Mouse (Mus musculus) kidney, postnatal 25 days (tissue): ENCODE results near the gene Dcaf17.

Source experiments
- DNase-seq, 2 experiments: peaks; one replicate each; pipeline ENCODE4 v3.0.0; 2021; ENCODE audit warnings: mixed read lengths in 2 of 2

Gene Dcaf17

GRCm38 (mm10) chr2:71056115-71056835, 1.1 kb downstream of the Dcaf17 start:
- DNase-seq = no peak

GRCm38 (mm10) chr2:71071601-71072000, 16.5 kb downstream of the Dcaf17 start:
- no peak for DNase-seq

GRCm38 (mm10) chr2:71073330-71073729, 18.2 kb downstream of the Dcaf17 start:
- no peak for DNase-seq

- DNase-seq = no peak
Measured at GRCm38 (mm10) chr2:71073828-71074227, 18.7 kb downstream of the Dcaf17 start.

GRCm38 (mm10) chr2:71082416-71082815, 27.3 kb downstream of the Dcaf17 start:
- DNase-seq = no peak

- DNase-seq = no peak
Measured at GRCm38 (mm10) chr2:71083454-71084193, 28.5 kb downstream of the Dcaf17 start.

- no peak for DNase-seq
Measured at GRCm38 (mm10) chr2:71089766-71090165, 34.6 kb downstream of the Dcaf17 start.

- DNase-seq = no peak
Measured at GRCm38 (mm10) chr2:71090660-71091445, 35.7 kb downstream of the Dcaf17 start.

GRCm38 (mm10) chr2:71096170-71096569, 41.0 kb downstream of the Dcaf17 start:
- no peak for DNase-seq

GRCm38 (mm10) chr2:71102621-71103291, 47.6 kb downstream of the Dcaf17 start:
- DNase-seq = no peak

GRCm38 (mm10) chr2:71103292-71103680, 48.2 kb downstream of the Dcaf17 start:
- DNase-seq = no peak

- no peak for DNase-seq
Measured at GRCm38 (mm10) chr2:71104696-71105095, 49.6 kb downstream of the Dcaf17 start.

GRCm38 (mm10) chr2:71105469-71106215, 50.5 kb downstream of the Dcaf17 start:
- no peak for DNase-seq

- no peak for DNase-seq
Measured at GRCm38 (mm10) chr2:71107225-71107624, 52.1 kb downstream of the Dcaf17 start.

- no peak for DNase-seq
Measured at GRCm38 (mm10) chr2:71108541-71108940, 53.4 kb downstream of the Dcaf17 start.

GRCm38 (mm10) chr2:71113489-71114171, 58.5 kb downstream of the Dcaf17 start:
- DNase-seq = no peak

- no peak for DNase-seq
Measured at GRCm38 (mm10) chr2:71116151-71116550, 61.0 kb downstream of the Dcaf17 start.

GRCm38 (mm10) chr2:71117797-71118708, 62.9 kb downstream of the Dcaf17 start, which contains the start of gene Cybrd1:
Gene Cybrd1, plus strand, starts transcription at chr2:71117923.
- peak; percentile 16 to 44 for DNase-seq

- no peak for DNase-seq
Measured at GRCm38 (mm10) chr2:71120844-71121243, 65.7 kb downstream of the Dcaf17 start.

- DNase-seq = no peak
Measured at GRCm38 (mm10) chr2:71121406-71121805, 66.3 kb downstream of the Dcaf17 start.
